Mouse (Mus musculus): ENCODE data around the gene Ctbp2. TPM values are rescaled to one million over a fixed set of nuclear protein-coding genes. Genes with fewer than 3 reads are reported as not detected.

The Ctbp2 gene
- 66.6 and 71.3 TPM in 2 replicates for total RNA-seq (2014; rRNA removed; ENCODE audit: low replicate concordance)
- polyA plus RNA-seq (2015; fragmentation: Nextera tagmentation; extraction: Ambion mirVana) = 27.0 and 27.9 TPM in 2 replicates

- DNase-seq (ENCODE audit: low spot score) = peak; percentile 86
- Histone ChIP-seq H3K9me3 (replicated peaks; ENCODE audit: control insufficient read depth, low read length) (no peaks in the 10 kb centered on the region), H3K4me1 (ENCODE audit: control insufficient read depth, insufficient read depth) (peaks cover 16% of the 10 kb centered on the region; the same call in 1 of the 2 replicates), H3K4me3 (ENCODE audit: low read depth, low read length) (peak within 1 kb of the TSS; percentile 93), H3K27ac (ENCODE audit: low read depth) (peak within 1 kb of the TSS; percentile 97), H3K9ac (replicated peaks; ENCODE audit: low read depth, low read length) (peak within 1 kb of the TSS; percentile 97), H3K36me3 (replicated peaks; ENCODE audit: control insufficient read depth, insufficient read depth, low read length) (no peaks in the 10 kb centered on the region), H3K4me2 (ENCODE audit: low read depth, low read length) (peak within 1 kb of the TSS; percentile 68), H3K27me3 (ENCODE audit: control insufficient read depth, insufficient read depth, low read length) (no peaks in the 10 kb centered on the region)
- WGBS = 1% methylated on average over 56 of the region's 59 CpGs
- ATAC-seq (ENCODE audit: insufficient read depth, low read depth) = peak; percentile 87
- TF ChIP-seq EP300 (IDR thresholded peaks at IDR 0.05; ENCODE audit: low read depth) (no peak; the same call in 1 of the 2 replicates), CTCF (IDR thresholded peaks at IDR 0.05; ENCODE audit: low read depth) (peak; percentile 65)
Observed at GRCm38 (mm10) chr7:133123999-133124700, at the start of gene Ctbp2. TSS of gene Ctbp2 (minus strand) at chr7:133124354.

GRCm38 (mm10) chr7:133171403-133172032 is 47.4 kb upstream of the Ctbp2 start:
- no peak overlapping the region for H3K9ac ChIP-seq (replicated peaks; ENCODE audit: low read depth, low read length)
- no peaks in the 10 kb centered on the region for H3K9me3 ChIP-seq (replicated peaks; ENCODE audit: control insufficient read depth, low read length)
- H3K27ac ChIP-seq (ENCODE audit: low read depth) = no peak overlapping the region
- H3K4me1 ChIP-seq (ENCODE audit: control insufficient read depth, insufficient read depth) = peaks cover 4% of the 10 kb centered on the region
- ATAC-seq (ENCODE audit: insufficient read depth, low read depth) = peak; percentile 64
- no peak overlapping the region for H3K4me2 ChIP-seq (ENCODE audit: low read depth, low read length)
- WGBS = 50% methylated on average over 4 of the region's 4 CpGs
- H3K27me3 ChIP-seq (ENCODE audit: control insufficient read depth, insufficient read depth, low read length) = no peaks in the 10 kb centered on the region
- no peak overlapping the region for H3K4me3 ChIP-seq (ENCODE audit: low read depth, low read length)
- TF ChIP-seq CTCF (IDR thresholded peaks at IDR 0.05; ENCODE audit: low read depth) = no peak
- no peak for TF ChIP-seq EP300 (IDR thresholded peaks at IDR 0.05; ENCODE audit: low read depth)
- peak; percentile 39 for DNase-seq (ENCODE audit: low spot score)
- no peaks in the 10 kb centered on the region for H3K36me3 ChIP-seq (replicated peaks; ENCODE audit: control insufficient read depth, insufficient read depth, low read length)

GRCm38 (mm10) chr7:133168928-133169327 is 44.8 kb upstream of the Ctbp2 start:
- no peak overlapping the region for H3K9ac ChIP-seq (replicated peaks; ENCODE audit: low read depth, low read length)
- H3K4me2 ChIP-seq (ENCODE audit: low read depth, low read length) = no peak overlapping the region
- no peaks in the 10 kb centered on the region for H3K9me3 ChIP-seq (replicated peaks; ENCODE audit: control insufficient read depth, low read length)
- H3K27me3 ChIP-seq (ENCODE audit: control insufficient read depth, insufficient read depth, low read length) = no peaks in the 10 kb centered on the region
- H3K27ac ChIP-seq (ENCODE audit: low read depth) = no peak overlapping the region
- H3K4me3 ChIP-seq (ENCODE audit: low read depth, low read length) = no peak overlapping the region
- 0 out of 2 replicates have a peak, but pooled peaks cover 3% of the 10 kb centered on the region for H3K4me1 ChIP-seq (ENCODE audit: control insufficient read depth, insufficient read depth)
- H3K36me3 ChIP-seq (replicated peaks; ENCODE audit: control insufficient read depth, insufficient read depth, low read length) = no peaks in the 10 kb centered on the region
- TF ChIP-seq CTCF (IDR thresholded peaks at IDR 0.05; ENCODE audit: low read depth) (no peak), EP300 (IDR thresholded peaks at IDR 0.05; ENCODE audit: low read depth) (no peak)
- DNase-seq (ENCODE audit: low spot score) (no peak), ATAC-seq (ENCODE audit: insufficient read depth, low read depth) (no peak)
- WGBS = 91% methylated on average over 3 of the region's 3 CpGs

GRCm38 (mm10) chr7:133167903-133168302 is 43.7 kb upstream of the Ctbp2 start:
- TF ChIP-seq EP300 (IDR thresholded peaks at IDR 0.05; ENCODE audit: low read depth) (no peak), CTCF (IDR thresholded peaks at IDR 0.05; ENCODE audit: low read depth) (no peak)
- H3K4me1 ChIP-seq (ENCODE audit: control insufficient read depth, insufficient read depth) = 0 out of 2 replicates have a peak, but pooled peaks cover 3% of the 10 kb centered on the region
- no peaks in the 10 kb centered on the region for H3K27me3 ChIP-seq (ENCODE audit: control insufficient read depth, insufficient read depth, low read length)
- H3K4me3 ChIP-seq (ENCODE audit: low read depth, low read length) = no peak overlapping the region
- H3K36me3 ChIP-seq (replicated peaks; ENCODE audit: control insufficient read depth, insufficient read depth, low read length) = no peaks in the 10 kb centered on the region
- H3K9ac ChIP-seq (replicated peaks; ENCODE audit: low read depth, low read length) = no peak overlapping the region
- no peak overlapping the region for H3K27ac ChIP-seq (ENCODE audit: low read depth)
- H3K9me3 ChIP-seq (replicated peaks; ENCODE audit: control insufficient read depth, low read length) = no peaks in the 10 kb centered on the region
- DNase-seq (ENCODE audit: low spot score) (no peak), ATAC-seq (ENCODE audit: insufficient read depth, low read depth) (no peak)
- 57% methylated on average over 2 of the region's 2 CpGs for WGBS
- H3K4me2 ChIP-seq (ENCODE audit: low read depth, low read length) = no peak overlapping the region

- 40% methylated on average over 2 of the region's 2 CpGs for WGBS
- Histone ChIP-seq H3K4me2 (ENCODE audit: low read depth, low read length) (no peak overlapping the region), H3K9ac (replicated peaks; ENCODE audit: low read depth, low read length) (no peak overlapping the region), H3K27me3 (ENCODE audit: control insufficient read depth, insufficient read depth, low read length) (no peaks in the 10 kb centered on the region), H3K4me3 (ENCODE audit: low read depth, low read length) (no peak overlapping the region), H3K27ac (ENCODE audit: low read depth) (no peak overlapping the region), H3K9me3 (replicated peaks; ENCODE audit: control insufficient read depth, low read length) (no peaks in the 10 kb centered on the region), H3K4me1 (ENCODE audit: control insufficient read depth, insufficient read depth) (0 out of 2 replicates have a peak, but pooled peaks cover 3% of the 10 kb centered on the region), H3K36me3 (replicated peaks; ENCODE audit: control insufficient read depth, insufficient read depth, low read length) (no peaks in the 10 kb centered on the region)
- no peak for TF ChIP-seq CTCF (IDR thresholded peaks at IDR 0.05; ENCODE audit: low read depth)
- no peak for TF ChIP-seq EP300 (IDR thresholded peaks at IDR 0.05; ENCODE audit: low read depth)
- DNase-seq (ENCODE audit: low spot score) (no peak), ATAC-seq (ENCODE audit: insufficient read depth, low read depth) (no peak)
Observed at GRCm38 (mm10) chr7:133164770-133165169, 40.6 kb upstream of the Ctbp2 start.
